Mouse (Mus musculus) hindbrain, embryonic 13.5 days (tissue): ENCODE data around the gene Chchd1. TPM values are rescaled to one million over a fixed set of nuclear protein-coding genes. Genes with fewer than 3 reads are reported as not detected.

Source experiments
- ATAC-seq: fragments of 200-750 bp; cut with Nextera tagmentation; 2 replicates; pipeline ENCODE4 v1.8.0; 2017; ENCODE audit warnings: moderate TSS enrichment; ENCODE audit not compliant: low FRiP score
- H3K27ac ChIP-seq: fragments of 300-500 bp; sonication (generic); 2 replicates; pipeline ENCODE4 v1.5.1; 2015; ENCODE audit warnings: inconsistent platforms, mild to moderate bottlenecking, moderate library complexity
- H3K27me3 ChIP-seq: fragments of 300-500 bp; sonication (generic); 2 replicates; pipeline ENCODE4 v1.6.1; 2015; ENCODE audit warnings: mild to moderate bottlenecking, inconsistent platforms
- H3K36me3 ChIP-seq: fragments of 300-500 bp; sonication (generic); 2 replicates; pipeline ENCODE4 v1.6.1; 2015; ENCODE audit warnings: mild to moderate bottlenecking, inconsistent platforms
- H3K4me1 ChIP-seq: fragments of 300-500 bp; sonication (generic); replicated peaks from 2 replicates; pipeline ENCODE4 v1.6.1; 2015; ENCODE audit warnings: inconsistent platforms
- H3K4me2 ChIP-seq: fragments of 300-500 bp; sonication (generic); 2 replicates; pipeline ENCODE4 v1.6.1; 2015; ENCODE audit warnings: inconsistent platforms, mild to moderate bottlenecking, moderate library complexity
- H3K4me3 ChIP-seq: fragments of 300-500 bp; sonication (generic); 2 replicates; pipeline ENCODE4 v1.5.1; 2015; ENCODE audit warnings: mild to moderate bottlenecking, inconsistent platforms
- H3K9ac ChIP-seq: fragments of 300-500 bp; sonication (generic); 2 replicates; pipeline ENCODE4 v1.6.1; 2015; ENCODE audit warnings: mild to moderate bottlenecking, inconsistent platforms
- H3K9me3 ChIP-seq: fragments of 300-500 bp; sonication (generic); 2 replicates; pipeline ENCODE4 v1.6.1; 2016; ENCODE audit warnings: inconsistent platforms
- whole genome bisulfite sequencing: fragments of 180-500 bp; shearing (Covaris S2); methylation state at CpG from one replicate; pipeline ENCODE4 v1.1.7; 2015; 5-methylcytosine and 5-hydroxymethylcytosine counted together
- polyA plus RNA-seq: library from polyadenylated mRNA; unstranded; fragments of >200 nt; fragmentation: Nextera tagmentation; extraction: Ambion mirVana; gene quantifications from 2 replicates; pipeline ENCODE4 v1.2.1, GENCODE M21; 2015

The Chchd1 gene
- polyA plus RNA-seq, 1 experiment from 2014 or later = 200 TPM

- Histone ChIP-seq H3K9ac (peak overlapping the region; percentile 84), H3K4me3 (peak overlapping the region; percentile 76), H3K27me3 (no peaks in the 10 kb centered on the region), H3K4me2 (peak overlapping the region; percentile 81), H3K4me1 (peaks cover 21% of the 10 kb centered on the region), H3K36me3 (peaks cover 55% of the 10 kb centered on the region), H3K27ac (peak overlapping the region; percentile 86), H3K9me3 (no peaks in the 10 kb centered on the region)
- WGBS = 51% methylated on average over 12 of the region's 12 CpGs
- ATAC-seq = no peak
Observed at GRCm38 (mm10) chr14:20733041-20733951, 30.5 kb downstream of the Chchd1 start.

- WGBS = under 1% methylated on average over 73 of the region's 81 CpGs
- Histone ChIP-seq H3K9ac (peak within 1 kb of the TSS; percentile 84), H3K36me3 (peaks cover 55% of the 10 kb centered on the region), H3K4me3 (peak within 1 kb of the TSS; percentile 76), H3K4me1 (peaks cover 21% of the 10 kb centered on the region), H3K27ac (peak within 1 kb of the TSS; percentile 86), H3K9me3 (no peaks in the 10 kb centered on the region), H3K27me3 (no peaks in the 10 kb centered on the region), H3K4me2 (peak within 1 kb of the TSS; percentile 81)
- peak; percentile 98 for ATAC-seq
Observed at GRCm38 (mm10) chr14:20733952-20734774, 31.4 kb downstream of the Chchd1 start, which contains the start of gene Ndst2. Gene Ndst2, minus strand, starts transcription at chr14:20734562.

GRCm38 (mm10) chr14:20735052-20735451 lies 32.2 kb downstream of the Chchd1 start:
- Histone ChIP-seq H3K4me2 (peak overlapping the region; percentile 81), H3K27me3 (no peaks in the 10 kb centered on the region), H3K9ac (0 out of 2 replicates have a peak overlapping the region, but pooled peaks have one; percentile 84), H3K4me3 (peak overlapping the region; percentile 76; the same call in 1 of the 2 replicates), H3K27ac (0 out of 2 replicates have a peak overlapping the region, but pooled peaks have one; percentile 48), H3K4me1 (peaks cover 21% of the 10 kb centered on the region), H3K9me3 (no peaks in the 10 kb centered on the region), H3K36me3 (peaks cover 55% of the 10 kb centered on the region)
- 70% methylated on average over 2 of the region's 2 CpGs for WGBS
- no peak for ATAC-seq

GRCm38 (mm10) chr14:20735892-20736390 lies 33.1 kb downstream of the Chchd1 start:
- no peaks in the 10 kb centered on the region for H3K27me3 ChIP-seq
- no peaks in the 10 kb centered on the region for H3K9me3 ChIP-seq
- 89% methylated on average over 13 of the region's 13 CpGs for WGBS
- no peak overlapping the region for H3K9ac ChIP-seq
- no peak overlapping the region for H3K4me2 ChIP-seq
- H3K27ac ChIP-seq = no peak overlapping the region
- H3K4me1 ChIP-seq = peaks cover 21% of the 10 kb centered on the region
- H3K36me3 ChIP-seq = peaks cover 55% of the 10 kb centered on the region
- no peak for ATAC-seq
- H3K4me3 ChIP-seq = no peak overlapping the region

- Histone ChIP-seq H3K36me3 (peaks cover 64% of the 10 kb centered on the region), H3K4me2 (no peak overlapping the region), H3K27me3 (no peaks in the 10 kb centered on the region), H3K9me3 (no peaks in the 10 kb centered on the region), H3K27ac (no peak overlapping the region), H3K4me3 (no peak overlapping the region), H3K4me1 (peaks cover 21% of the 10 kb centered on the region), H3K9ac (no peak overlapping the region)
- WGBS = 37% methylated on average over 14 of the region's 14 CpGs
- no peak for ATAC-seq
Observed at GRCm38 (mm10) chr14:20737306-20737705, 34.5 kb downstream of the Chchd1 start.

GRCm38 (mm10) chr14:20738511-20738910 lies 35.7 kb downstream of the Chchd1 start:
- Histone ChIP-seq H3K4me1 (peaks cover 14% of the 10 kb centered on the region), H3K9ac (no peak overlapping the region), H3K4me3 (no peak overlapping the region), H3K27ac (no peak overlapping the region), H3K36me3 (peaks cover 71% of the 10 kb centered on the region), H3K4me2 (no peak overlapping the region), H3K9me3 (no peaks in the 10 kb centered on the region), H3K27me3 (no peaks in the 10 kb centered on the region)
- whole genome bisulfite sequencing = 91% methylated on average over 8 of the region's 8 CpGs
- ATAC-seq = no peak

GRCm38 (mm10) chr14:20741301-20741700 lies 38.5 kb downstream of the Chchd1 start:
- Histone ChIP-seq H3K27me3 (no peaks in the 10 kb centered on the region), H3K9me3 (no peaks in the 10 kb centered on the region), H3K9ac (no peak overlapping the region; the same call in 1 of the 2 replicates), H3K4me2 (no peak overlapping the region), H3K4me3 (no peak overlapping the region), H3K27ac (peak overlapping the region; percentile 23; the same call in 1 of the 2 replicates), H3K4me1 (no peaks in the 10 kb centered on the region; the same call in 1 of the 2 replicates), H3K36me3 (peaks cover 88% of the 10 kb centered on the region)
- ATAC-seq = no peak
- 91% methylated on average over 9 of the region's 9 CpGs for WGBS

GRCm38 (mm10) chr14:20743614-20744013 lies 40.8 kb downstream of the Chchd1 start:
- Histone ChIP-seq H3K4me3 (no peak overlapping the region), H3K4me1 (peaks cover 2% of the 10 kb centered on the region; the same call in 1 of the 2 replicates), H3K27ac (no peak overlapping the region)

GRCm38 (mm10) chr14:20746935-20747334 lies 44.1 kb downstream of the Chchd1 start:
- no peaks in the 10 kb centered on the region for H3K9me3 ChIP-seq
- no peak for ATAC-seq
- no peak overlapping the region for H3K9ac ChIP-seq
- H3K4me3 ChIP-seq = no peak overlapping the region
- H3K4me2 ChIP-seq = no peak overlapping the region
- no peaks in the 10 kb centered on the region for H3K27me3 ChIP-seq
- 89% methylated on average over 3 of the region's 3 CpGs for WGBS
- H3K4me1 ChIP-seq = 0 out of 2 replicates have a peak, but pooled peaks cover 2% of the 10 kb centered on the region
- peaks cover 46% of the 10 kb centered on the region for H3K36me3 ChIP-seq
- no peak overlapping the region for H3K27ac ChIP-seq

More at GRCm38 (mm10) chr14:20743614-20744013, 40.8 kb downstream of the Chchd1 start:
- Histone ChIP-seq H3K4me2 (no peak overlapping the region), H3K27me3 (no peaks in the 10 kb centered on the region), H3K36me3 (peaks cover 80% of the 10 kb centered on the region), H3K9me3 (no peaks in the 10 kb centered on the region), H3K9ac (no peak overlapping the region)
- ATAC-seq = no peak
- WGBS = 89% methylated on average over 3 of the region's 3 CpGs

GRCm38 (mm10) chr14:20748388-20748787 lies 45.6 kb downstream of the Chchd1 start:
- 0 out of 2 replicates have a peak, but pooled peaks cover 2% of the 10 kb centered on the region for H3K4me1 ChIP-seq
- H3K27ac ChIP-seq = no peak overlapping the region
- WGBS = 72% methylated on average over 4 of the region's 4 CpGs
- H3K4me3 ChIP-seq = no peak overlapping the region
- H3K9ac ChIP-seq = no peak overlapping the region
- no peak for ATAC-seq
- peaks cover 43% of the 10 kb centered on the region for H3K36me3 ChIP-seq
- no peak overlapping the region for H3K4me2 ChIP-seq
- no peaks in the 10 kb centered on the region for H3K27me3 ChIP-seq
- H3K9me3 ChIP-seq = no peaks in the 10 kb centered on the region

- Histone ChIP-seq H3K4me1 (0 out of 2 replicates have a peak, but pooled peaks cover 2% of the 10 kb centered on the region), H3K27ac (no peak overlapping the region), H3K4me2 (no peak overlapping the region), H3K27me3 (no peaks in the 10 kb centered on the region), H3K36me3 (peaks cover 43% of the 10 kb centered on the region), H3K9ac (no peak overlapping the region), H3K4me3 (no peak overlapping the region), H3K9me3 (no peaks in the 10 kb centered on the region)
- no peak for ATAC-seq
- 94% methylated on average over 4 of the region's 4 CpGs for WGBS
Observed at GRCm38 (mm10) chr14:20749494-20750051, 46.8 kb downstream of the Chchd1 start.
